Mouse (Mus musculus): ENCODE results near the gene Jak1. TPM values are rescaled to one million over a fixed set of nuclear protein-coding genes. Genes with fewer than 3 reads are reported as not detected.

Gene Jak1
- polyA plus RNA-seq, 1 experiment from 2014 or later, result 66.3 TPM

- H3K4me2 ChIP-seq, result no peak overlapping the region
- H3K9me3 ChIP-seq, result no peaks in the 10 kb centered on the region
- H3K4me3 ChIP-seq, result no peak overlapping the region
- H3K4me1 ChIP-seq (replicated peaks), result no peaks in the 10 kb centered on the region
- ATAC-seq (ENCODE audit: low FRiP score), result no peak
- WGBS, result 86% methylated on average over 10 of the region's 10 CpGs
- H3K27me3 ChIP-seq, result no peaks in the 10 kb centered on the region
- H3K36me3 ChIP-seq, result peaks cover 42% of the 10 kb centered on the region
- no peak overlapping the region for H3K27ac ChIP-seq
- no peak overlapping the region for H3K9ac ChIP-seq
These were observed 90.0 kb downstream of the Jak1 start for GRCm38 (mm10) chr4:101174916-101175625.

GRCm38 (mm10) chr4:101172738-101173137 lies 92.3 kb downstream of the Jak1 start:
- 89% methylated on average over 2 of the region's 2 CpGs for WGBS
- ATAC-seq (ENCODE audit: low FRiP score), result no peak

GRCm38 (mm10) chr4:101168189-101168778 lies 96.8 kb downstream of the Jak1 start:
- Histone ChIP-seq H3K9ac (no peak overlapping the region), H3K4me2 (no peak overlapping the region), H3K27ac (no peak overlapping the region), H3K4me1 (replicated peaks) (0 out of 2 replicates have a peak, but pooled peaks cover 2% of the 10 kb centered on the region), H3K27me3 (no peaks in the 10 kb centered on the region), H3K9me3 (no peaks in the 10 kb centered on the region), H3K4me3 (no peak overlapping the region), H3K36me3 (peaks cover 53% of the 10 kb centered on the region)
- 45% methylated on average over 6 of the region's 6 CpGs for WGBS
- peak; percentile 65 for ATAC-seq (ENCODE audit: low FRiP score)

More at GRCm38 (mm10) chr4:101172738-101173137, 92.3 kb downstream of the Jak1 start:
- Histone ChIP-seq H3K9me3 (no peaks in the 10 kb centered on the region), H3K9ac (no peak overlapping the region), H3K4me3 (no peak overlapping the region), H3K4me1 (replicated peaks) (no peaks in the 10 kb centered on the region), H3K4me2 (no peak overlapping the region), H3K36me3 (peaks cover 45% of the 10 kb centered on the region), H3K27me3 (no peaks in the 10 kb centered on the region), H3K27ac (no peak overlapping the region)

- ATAC-seq (ENCODE audit: low FRiP score), result no peak
- 0 out of 2 replicates have a peak, but pooled peaks cover 2% of the 10 kb centered on the region for H3K4me1 ChIP-seq (replicated peaks)
- peaks cover 59% of the 10 kb centered on the region for H3K36me3 ChIP-seq
- H3K9ac ChIP-seq, result no peak overlapping the region
- WGBS, result 79% methylated on average over 1 of the region's 1 CpGs
- H3K27me3 ChIP-seq, result no peaks in the 10 kb centered on the region
- no peaks in the 10 kb centered on the region for H3K9me3 ChIP-seq
- H3K27ac ChIP-seq, result no peak overlapping the region
- H3K4me3 ChIP-seq, result no peak overlapping the region
- H3K4me2 ChIP-seq, result no peak overlapping the region
These were observed 97.3 kb downstream of the Jak1 start for GRCm38 (mm10) chr4:101167777-101168176.

DNA sequence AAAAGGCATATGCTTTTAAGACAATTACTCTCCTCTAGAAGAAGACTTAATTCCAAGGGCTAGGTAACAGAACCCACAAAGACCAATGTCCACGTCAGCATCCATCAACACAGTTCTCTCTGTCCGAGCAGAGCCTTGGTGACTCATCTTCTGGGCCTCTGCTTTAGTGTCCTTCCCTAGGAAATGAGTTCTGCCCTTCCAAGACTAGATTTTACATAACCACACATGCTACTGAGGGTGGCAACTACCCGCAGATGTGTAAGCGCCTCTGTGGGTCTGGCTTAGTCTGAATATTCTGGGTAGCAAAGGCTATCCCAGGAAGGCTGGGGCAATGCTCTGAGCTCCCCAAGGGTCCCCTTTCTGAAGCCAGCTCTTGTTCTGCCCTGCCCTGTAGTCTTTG lies 99.3 kb downstream of the Jak1 start:
- no peak for ATAC-seq (ENCODE audit: low FRiP score)
- Histone ChIP-seq H3K9me3 (no peaks in the 10 kb centered on the region), H3K27me3 (no peaks in the 10 kb centered on the region)

GRCm38 (mm10) chr4:101164673-101165072 lies 100.4 kb downstream of the Jak1 start:
- peaks cover 58% of the 10 kb centered on the region for H3K36me3 ChIP-seq
- no peak overlapping the region for H3K4me2 ChIP-seq
- 88% methylated on average over 2 of the region's 2 CpGs for WGBS
- no peaks in the 10 kb centered on the region for H3K27me3 ChIP-seq
- H3K4me1 ChIP-seq (replicated peaks), result 0 out of 2 replicates have a peak, but pooled peaks cover 2% of the 10 kb centered on the region
- no peak overlapping the region for H3K27ac ChIP-seq
- no peak overlapping the region for H3K4me3 ChIP-seq
- H3K9ac ChIP-seq, result no peak overlapping the region
- no peak for ATAC-seq (ENCODE audit: low FRiP score)
- no peaks in the 10 kb centered on the region for H3K9me3 ChIP-seq

More for the DNA sequence above, 99.3 kb downstream of the Jak1 start:
- 0 out of 2 replicates have a peak, but pooled peaks cover 2% of the 10 kb centered on the region for H3K4me1 ChIP-seq (replicated peaks)
- no peak overlapping the region for H3K4me3 ChIP-seq
- H3K9ac ChIP-seq, result no peak overlapping the region
- no peak overlapping the region for H3K27ac ChIP-seq
- 90% methylated on average over 4 of the region's 4 CpGs for WGBS
- no peak overlapping the region for H3K4me2 ChIP-seq
- H3K36me3 ChIP-seq, result peaks cover 63% of the 10 kb centered on the region

DNA sequence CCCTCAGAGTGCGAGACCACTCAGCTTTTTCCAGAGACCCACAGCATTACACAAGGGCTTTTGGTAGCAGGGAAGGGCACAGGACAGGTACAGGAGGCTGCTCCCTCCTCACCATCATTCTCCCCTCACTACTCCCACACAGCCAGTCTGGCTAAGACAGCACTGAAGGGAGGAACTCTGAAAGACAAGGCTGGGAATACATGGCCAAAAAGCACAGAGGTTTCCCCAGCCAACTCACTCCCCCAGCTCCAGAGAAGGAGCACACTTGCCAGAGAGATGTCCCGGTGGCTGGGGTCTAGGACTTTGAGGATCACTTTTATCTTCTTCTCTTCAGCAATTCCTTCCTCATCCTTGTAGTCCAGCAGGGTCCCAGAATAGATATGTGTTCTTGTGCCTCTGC lies 100.9 kb downstream of the Jak1 start:
- 92% methylated on average over 2 of the region's 2 CpGs for WGBS
- peaks cover 58% of the 10 kb centered on the region for H3K36me3 ChIP-seq
- no peaks in the 10 kb centered on the region for H3K9me3 ChIP-seq
- ATAC-seq (ENCODE audit: low FRiP score), result no peak
- no peak overlapping the region for H3K9ac ChIP-seq
- H3K27ac ChIP-seq, result no peak overlapping the region
- H3K4me3 ChIP-seq, result no peak overlapping the region
- 0 out of 2 replicates have a peak, but pooled peaks cover 2% of the 10 kb centered on the region for H3K4me1 ChIP-seq (replicated peaks)
- no peak overlapping the region for H3K4me2 ChIP-seq
- H3K27me3 ChIP-seq, result no peaks in the 10 kb centered on the region

- Histone ChIP-seq H3K27me3 (no peaks in the 10 kb centered on the region), H3K36me3 (peaks cover 79% of the 10 kb centered on the region), H3K9me3 (no peaks in the 10 kb centered on the region), H3K9ac (no peak overlapping the region), H3K4me1 (replicated peaks) (0 out of 2 replicates have a peak, but pooled peaks cover 2% of the 10 kb centered on the region), H3K4me2 (no peak overlapping the region), H3K4me3 (no peak overlapping the region), H3K27ac (no peak overlapping the region)
- ATAC-seq (ENCODE audit: low FRiP score), result no peak
- 89% methylated on average over 1 of the region's 1 CpGs for WGBS
These were observed 104.3 kb downstream of the Jak1 start for GRCm38 (mm10) chr4:101160821-101161220.

DNA sequence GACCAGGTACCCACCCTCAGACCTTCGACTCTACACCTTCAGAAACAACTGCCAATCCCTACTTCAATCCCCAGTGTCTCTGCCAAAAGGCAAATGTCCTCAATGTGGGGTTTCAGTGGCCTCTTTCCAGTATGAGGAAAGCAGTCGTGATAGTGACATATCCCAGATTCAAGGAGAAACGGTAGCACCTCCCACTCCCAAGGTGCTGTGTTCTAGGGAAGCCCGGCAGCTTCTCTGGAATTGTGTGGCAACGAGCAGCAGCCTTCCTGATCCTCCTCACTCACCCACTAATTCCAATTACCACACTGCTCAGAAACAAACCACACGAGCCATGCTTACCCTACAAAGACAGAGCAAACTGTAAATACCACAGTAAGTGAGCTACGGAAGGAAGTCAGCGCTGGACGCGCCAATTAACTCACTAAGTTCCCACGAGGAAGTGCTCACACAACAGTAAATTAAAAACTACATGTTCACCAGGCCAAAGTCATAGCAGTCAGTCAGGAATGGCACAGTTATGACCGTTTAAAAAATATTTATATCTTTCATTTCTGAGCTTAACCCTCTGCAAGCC lies 105.8 kb downstream of the Jak1 start:
- no peak overlapping the region for H3K4me2 ChIP-seq
- ATAC-seq (ENCODE audit: low FRiP score), result no peak
- 78% methylated on average over 12 of the region's 12 CpGs for whole genome bisulfite sequencing
- H3K9me3 ChIP-seq, result no peaks in the 10 kb centered on the region
- H3K27ac ChIP-seq, result no peak overlapping the region
- H3K27me3 ChIP-seq, result no peaks in the 10 kb centered on the region
- H3K4me3 ChIP-seq, result no peak overlapping the region
- peaks cover 83% of the 10 kb centered on the region for H3K36me3 ChIP-seq
- no peak overlapping the region for H3K9ac ChIP-seq
- H3K4me1 ChIP-seq (replicated peaks), result no peaks in the 10 kb centered on the region

DNA sequence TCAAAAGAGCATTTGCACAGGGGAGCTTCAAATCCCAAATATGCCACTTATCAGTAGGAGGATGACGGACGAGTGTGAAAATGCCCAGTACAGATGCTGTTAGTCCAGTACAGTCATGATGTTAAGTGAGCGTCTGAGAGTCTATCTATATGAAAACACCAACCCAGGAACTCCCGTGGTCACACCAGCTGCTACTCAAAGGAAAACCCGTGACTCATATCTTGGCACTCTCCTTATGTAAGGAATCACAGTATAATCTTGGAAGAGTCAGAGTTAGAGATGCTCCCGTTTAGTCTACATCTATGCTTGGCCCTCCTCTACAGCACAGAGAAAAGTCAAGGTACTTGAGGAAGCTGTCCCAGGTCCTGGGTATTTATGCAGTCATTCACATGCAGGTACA lies 106.8 kb downstream of the Jak1 start:
- Histone ChIP-seq H3K36me3 (peaks cover 82% of the 10 kb centered on the region), H3K27me3 (no peaks in the 10 kb centered on the region)
- WGBS, result 90% methylated on average over 6 of the region's 6 CpGs

DNA sequence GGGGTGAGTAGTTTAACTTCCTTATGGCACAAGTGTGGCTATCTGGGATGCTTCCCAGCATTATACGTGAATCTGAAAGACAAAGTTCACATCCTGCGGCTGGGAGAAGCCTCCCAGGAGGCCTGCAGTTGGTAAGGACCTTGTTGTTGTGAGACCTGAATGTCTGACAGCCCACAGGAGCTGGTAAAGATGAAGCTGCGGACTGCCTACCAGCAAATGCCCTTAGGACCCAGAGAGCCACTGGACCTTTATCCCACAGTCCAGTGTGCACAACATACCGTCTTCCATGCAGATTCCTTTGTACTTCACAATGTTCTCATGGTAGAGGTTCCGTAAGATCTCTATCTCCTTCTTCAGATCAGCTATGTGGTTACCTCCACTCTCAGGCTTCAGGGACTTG lies 107.6 kb downstream of the Jak1 start:
- WGBS, result 94% methylated on average over 5 of the region's 5 CpGs
- Histone ChIP-seq H3K4me2 (no peak overlapping the region), H3K36me3 (peaks cover 80% of the 10 kb centered on the region), H3K4me3 (no peak overlapping the region), H3K27me3 (no peaks in the 10 kb centered on the region), H3K27ac (no peak overlapping the region), H3K9me3 (no peaks in the 10 kb centered on the region), H3K9ac (no peak overlapping the region), H3K4me1 (replicated peaks) (no peaks in the 10 kb centered on the region)
- no peak for ATAC-seq (ENCODE audit: low FRiP score)

More for the DNA sequence above, 106.8 kb downstream of the Jak1 start:
- no peak overlapping the region for H3K27ac ChIP-seq
- H3K9me3 ChIP-seq, result no peaks in the 10 kb centered on the region
- no peak overlapping the region for H3K9ac ChIP-seq
- no peak overlapping the region for H3K4me2 ChIP-seq
- ATAC-seq (ENCODE audit: low FRiP score), result no peak
- H3K4me1 ChIP-seq (replicated peaks), result no peaks in the 10 kb centered on the region
- H3K4me3 ChIP-seq, result no peak overlapping the region

DNA sequence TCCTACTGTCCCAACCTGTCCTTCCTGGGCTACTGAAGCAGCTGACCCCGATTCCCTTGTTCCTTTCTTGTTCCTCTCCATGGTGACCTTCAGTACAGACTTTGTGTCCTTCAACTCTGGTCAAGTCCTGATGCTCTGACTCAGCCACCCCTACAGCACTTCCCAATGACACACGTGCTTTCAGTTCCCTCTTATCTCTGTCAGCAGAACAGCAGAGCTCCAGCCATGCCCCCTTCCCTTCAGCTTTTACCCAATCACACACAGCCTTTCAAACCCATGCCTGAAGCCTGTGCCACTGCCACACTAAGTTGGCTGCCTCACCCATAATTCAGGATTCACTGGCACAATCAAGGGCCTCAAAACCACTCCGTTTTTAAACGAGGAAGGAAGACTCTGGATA lies 109.5 kb downstream of the Jak1 start:
- no peak overlapping the region for H3K4me2 ChIP-seq
- no peaks in the 10 kb centered on the region for H3K4me1 ChIP-seq (replicated peaks)
- no peak overlapping the region for H3K27ac ChIP-seq
- no peak overlapping the region for H3K4me3 ChIP-seq
- ATAC-seq (ENCODE audit: low FRiP score), result no peak
- peaks cover 73% of the 10 kb centered on the region for H3K36me3 ChIP-seq
- H3K9me3 ChIP-seq, result no peaks in the 10 kb centered on the region
- no peak overlapping the region for H3K9ac ChIP-seq
- no peaks in the 10 kb centered on the region for H3K27me3 ChIP-seq
- 89% methylated on average over 4 of the region's 4 CpGs for WGBS

Data from hindbrain, embryonic 13.5 days (tissue).